Mouse (Mus musculus): Measurements from ENCODE around the gene Ptpn7. TPM values are rescaled to one million over a fixed set of nuclear protein-coding genes. Genes with fewer than 3 reads are reported as not detected.
A peak's percentile ranks its signal among the peaks of the same experiment; 100 is the strongest.
"Not testable (repeated sequence)": the region's sequence is repeated elsewhere in the genome, so short reads cannot be mapped to it uniquely, and the experiment has no call there.

Ptpn7 gene
- total RNA-seq (2017) = 20.7 and 23.2 TPM in 2 replicates

DNA sequence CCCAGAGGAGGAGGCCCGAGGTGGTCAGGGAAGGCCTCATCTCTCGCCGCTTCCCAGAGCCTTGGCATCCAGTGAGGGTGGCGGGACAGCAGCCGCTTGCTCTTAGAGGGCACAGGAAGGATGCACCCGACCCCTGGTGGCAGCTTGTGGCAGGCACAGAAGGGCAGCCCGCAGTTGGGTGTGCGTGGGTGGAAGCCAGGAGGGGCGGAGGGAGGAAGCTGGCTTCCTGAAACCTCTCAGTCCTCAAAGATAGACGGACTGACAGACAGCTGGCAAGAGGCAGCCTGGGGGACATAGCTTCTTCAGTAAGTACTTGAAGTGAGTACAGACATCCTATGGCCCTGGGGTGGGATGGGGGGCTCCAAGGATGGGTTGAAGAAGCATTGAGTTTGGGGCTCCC is at the start of gene Ptpn7:
Gene Ptpn7 (plus strand): TSS at position 228 of the 400 bp plus-strand sequence.
- peak; percentile 81 for ATAC-seq (ENCODE audit: extremely low read depth, insufficient number of reproducible peaks, low FRiP score, poor library complexity, severe bottlenecking)

DNA sequence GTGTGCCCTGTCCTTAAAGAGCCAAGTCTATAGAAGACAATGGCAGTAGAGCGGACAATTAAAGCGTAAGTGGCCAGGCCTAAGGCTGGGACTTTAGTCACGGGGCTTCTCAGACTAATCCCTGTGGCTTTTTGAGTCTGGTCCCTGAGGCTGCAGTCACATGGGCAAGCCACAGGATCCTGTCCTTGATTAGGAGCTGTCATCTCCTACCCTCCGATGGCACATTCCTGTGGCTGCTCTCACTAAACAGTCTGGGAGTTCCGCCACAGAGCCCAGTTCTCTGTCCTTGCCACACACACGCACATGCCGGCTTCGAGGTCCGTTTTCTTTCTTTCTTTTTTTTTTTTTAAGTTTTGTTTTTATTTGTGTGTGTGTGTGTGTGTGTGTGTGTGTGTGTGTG is 49.0 kb upstream of the Ptpn7 start:
- no peak for ATAC-seq (ENCODE audit: extremely low read depth, insufficient number of reproducible peaks, low FRiP score, poor library complexity, severe bottlenecking)

DNA sequence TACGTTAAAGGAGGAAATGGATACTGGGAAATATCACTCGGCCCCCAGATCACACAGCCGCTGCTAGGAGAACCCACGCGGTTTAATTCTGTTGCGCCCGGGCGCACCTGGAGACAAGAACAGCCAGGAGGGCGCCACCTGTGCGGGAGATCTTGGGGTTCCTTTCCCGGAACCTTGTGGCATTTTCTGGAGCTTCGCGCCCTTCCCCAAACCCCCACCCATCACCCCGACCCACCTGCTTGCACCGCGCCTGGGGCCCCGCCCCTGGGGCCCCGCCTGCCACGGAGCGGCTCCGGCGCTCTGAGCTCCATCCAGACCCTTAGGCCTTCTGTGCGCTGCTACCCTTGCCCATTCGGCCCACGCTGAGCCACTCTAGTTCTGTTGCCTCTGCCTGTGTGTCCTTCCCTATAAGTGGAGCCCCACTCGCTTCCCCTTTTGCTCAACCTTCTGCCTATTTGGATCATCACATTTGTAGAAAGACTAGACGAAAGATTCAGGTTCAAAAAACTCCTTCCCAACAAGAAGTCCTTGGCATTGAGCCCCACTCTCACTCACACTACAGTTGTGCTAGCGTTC is 47.1 kb upstream of the Ptpn7 start:
- ATAC-seq (ENCODE audit: extremely low read depth, insufficient number of reproducible peaks, low FRiP score, poor library complexity, severe bottlenecking) = no peak

DNA sequence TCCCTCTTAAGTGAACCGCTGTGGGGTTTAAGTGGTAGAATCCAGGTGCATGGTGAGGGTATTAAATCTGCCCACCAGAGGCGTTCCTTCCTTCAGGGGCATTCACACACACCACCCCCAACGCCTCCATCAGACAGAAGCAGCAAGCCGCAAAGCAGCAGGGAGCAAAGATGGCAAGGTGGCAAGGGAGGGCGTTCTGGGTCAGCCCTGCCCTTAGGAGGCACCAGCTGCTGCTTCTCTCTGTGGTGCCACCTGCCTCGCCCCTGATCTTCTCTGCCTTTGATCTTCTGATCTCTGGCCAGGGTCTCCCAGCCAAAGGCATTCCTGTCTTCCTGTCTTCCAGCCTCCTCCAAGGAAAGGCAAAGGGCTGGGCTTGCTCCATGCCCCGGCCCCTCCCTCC is 46.5 kb upstream of the Ptpn7 start:
- ATAC-seq (ENCODE audit: extremely low read depth, insufficient number of reproducible peaks, low FRiP score, poor library complexity, severe bottlenecking) = no peak

DNA sequence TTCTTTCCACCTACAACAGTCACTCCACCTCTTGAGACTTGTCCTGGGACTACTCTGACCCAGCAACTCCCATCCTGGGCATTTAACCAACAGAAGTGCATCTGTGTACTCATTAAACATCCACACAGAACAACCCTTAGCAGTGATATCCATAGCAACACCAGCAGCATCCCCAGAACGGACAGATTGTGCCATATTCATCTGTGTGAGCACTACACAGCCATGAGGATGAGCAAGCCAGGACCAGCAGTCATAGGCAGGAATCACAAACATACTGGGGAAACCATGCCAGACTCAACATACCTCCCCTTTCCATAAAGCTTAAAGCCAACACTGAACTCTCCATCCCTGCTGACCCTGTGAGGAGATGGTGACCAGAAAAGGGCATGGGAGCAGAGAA is 45.1 kb upstream of the Ptpn7 start:
- ATAC-seq (ENCODE audit: extremely low read depth, insufficient number of reproducible peaks, low FRiP score, poor library complexity, severe bottlenecking) = no peak

DNA sequence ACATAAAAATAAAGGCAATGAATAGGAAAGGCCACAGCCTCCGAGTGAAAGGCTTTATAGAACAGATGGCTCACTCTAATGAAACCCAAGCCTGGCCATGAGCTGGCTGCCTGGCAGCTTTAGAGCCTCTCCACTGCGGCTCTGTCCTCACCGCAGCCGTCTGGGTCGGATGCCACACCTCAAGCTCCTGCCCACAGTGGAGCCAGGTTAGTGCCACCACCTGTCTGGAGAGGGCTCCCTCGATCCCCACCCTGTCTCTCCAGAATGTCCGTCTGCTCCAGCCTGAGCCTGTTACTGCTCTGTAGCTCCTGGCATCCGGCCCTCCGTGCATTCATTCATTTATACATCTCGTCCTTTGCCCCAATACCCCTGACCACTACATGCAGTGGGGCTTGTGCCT is 42.9 kb upstream of the Ptpn7 start:
- ATAC-seq (ENCODE audit: extremely low read depth, insufficient number of reproducible peaks, low FRiP score, poor library complexity, severe bottlenecking) = no peak

DNA sequence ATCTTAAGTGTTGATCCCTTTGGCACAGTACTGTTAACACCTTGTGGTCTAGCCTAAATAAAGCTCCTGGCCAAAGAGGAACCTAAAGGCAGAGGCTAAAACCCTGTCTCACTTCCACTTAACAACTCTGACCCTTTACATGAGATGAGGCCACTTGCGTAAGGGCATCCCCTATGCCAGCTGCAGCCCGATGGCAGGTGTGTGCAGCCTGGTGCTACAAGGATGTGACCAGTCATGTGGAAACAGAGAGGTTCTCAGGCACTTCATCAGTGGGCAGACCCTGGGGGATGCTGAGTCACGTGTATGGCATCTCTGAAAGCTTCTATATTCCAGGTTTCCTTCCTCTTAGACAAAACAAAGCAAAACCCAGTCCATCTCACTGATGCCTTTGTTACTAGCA is 41.6 kb upstream of the Ptpn7 start:
- no peak for ATAC-seq (ENCODE audit: extremely low read depth, insufficient number of reproducible peaks, low FRiP score, poor library complexity, severe bottlenecking)

DNA sequence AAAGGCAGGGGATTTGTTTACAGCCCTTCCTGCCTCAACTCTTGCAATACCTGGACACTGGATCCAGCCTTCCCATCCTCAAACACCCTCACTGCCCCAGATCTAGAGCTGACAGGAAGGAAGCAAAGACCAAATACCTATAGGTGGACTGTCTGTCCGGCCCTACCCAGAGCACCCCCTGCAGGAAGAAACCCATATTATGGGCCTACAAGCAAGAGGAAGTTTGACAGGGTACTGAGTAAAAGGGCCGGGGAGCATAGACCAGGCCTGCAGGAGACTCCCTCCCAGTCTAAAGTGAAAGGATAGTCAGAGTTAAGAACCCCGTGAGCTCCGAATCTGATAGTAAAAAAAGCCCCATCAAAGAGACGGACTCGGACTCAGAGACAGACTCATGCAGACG is 37.8 kb upstream of the Ptpn7 start:
- peak; percentile 49 for ATAC-seq (ENCODE audit: extremely low read depth, insufficient number of reproducible peaks, low FRiP score, poor library complexity, severe bottlenecking)

DNA sequence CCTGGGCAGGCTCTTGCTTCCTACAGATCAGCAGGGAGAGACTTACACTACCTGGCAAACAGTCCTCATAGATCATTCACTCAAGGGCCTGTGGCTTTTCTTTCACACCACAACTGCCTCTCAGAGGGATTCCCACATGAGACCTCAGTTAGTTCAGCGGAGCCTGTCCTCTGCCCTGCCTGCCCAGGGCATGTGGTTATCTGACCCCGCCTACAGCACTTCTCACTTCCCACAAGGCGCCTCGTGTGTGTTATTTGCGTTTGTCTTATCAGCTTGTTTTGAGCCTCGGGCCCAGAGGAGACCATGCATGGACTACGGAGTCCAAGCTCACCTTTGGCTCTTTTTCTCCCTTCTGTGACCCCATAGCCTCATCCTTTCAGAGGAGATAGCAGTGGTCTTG is 37.3 kb upstream of the Ptpn7 start:
- peak; percentile 63 for ATAC-seq (ENCODE audit: extremely low read depth, insufficient number of reproducible peaks, low FRiP score, poor library complexity, severe bottlenecking)

DNA sequence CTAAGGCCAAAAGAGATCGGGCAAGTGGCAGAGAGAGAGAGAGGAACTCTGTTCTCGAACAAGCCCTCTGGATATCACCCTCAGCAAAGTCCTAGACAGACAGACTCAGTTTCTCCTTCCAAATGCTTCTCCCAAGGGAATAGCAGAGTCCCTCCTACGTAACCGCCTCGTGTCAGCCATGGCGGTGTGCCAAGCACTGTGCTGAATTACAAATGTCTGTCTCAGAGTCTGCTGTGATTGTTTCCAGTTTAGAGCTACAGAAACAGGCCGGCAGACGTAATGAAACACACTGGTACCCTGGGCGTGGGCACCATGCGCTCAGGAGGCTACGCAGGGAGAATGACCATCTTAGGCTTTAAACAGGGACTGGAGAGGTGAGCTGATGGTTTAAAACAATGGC is 36.2 kb upstream of the Ptpn7 start:
- no peak for ATAC-seq (ENCODE audit: extremely low read depth, insufficient number of reproducible peaks, low FRiP score, poor library complexity, severe bottlenecking)

DNA sequence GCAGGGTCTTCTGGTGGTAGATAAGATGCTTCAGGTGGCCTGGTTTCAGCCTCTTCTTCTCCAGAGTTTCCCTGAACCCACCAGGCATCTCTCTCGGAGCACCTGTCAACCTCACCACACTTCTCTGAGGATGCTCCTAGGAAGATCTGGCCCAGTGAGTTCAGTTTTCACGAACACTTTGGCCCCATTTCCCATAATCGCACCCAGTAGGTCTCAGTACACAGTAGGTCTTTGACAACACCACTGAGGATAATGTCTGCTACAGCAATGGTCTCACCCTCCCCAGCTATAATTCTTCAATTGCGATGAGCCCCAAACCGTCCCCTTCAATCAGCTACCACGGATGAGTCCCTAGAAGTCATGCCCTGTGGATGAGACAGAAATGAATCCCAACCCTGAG is 35.1 kb upstream of the Ptpn7 start:
- ATAC-seq (ENCODE audit: extremely low read depth, insufficient number of reproducible peaks, low FRiP score, poor library complexity, severe bottlenecking) = no peak

DNA sequence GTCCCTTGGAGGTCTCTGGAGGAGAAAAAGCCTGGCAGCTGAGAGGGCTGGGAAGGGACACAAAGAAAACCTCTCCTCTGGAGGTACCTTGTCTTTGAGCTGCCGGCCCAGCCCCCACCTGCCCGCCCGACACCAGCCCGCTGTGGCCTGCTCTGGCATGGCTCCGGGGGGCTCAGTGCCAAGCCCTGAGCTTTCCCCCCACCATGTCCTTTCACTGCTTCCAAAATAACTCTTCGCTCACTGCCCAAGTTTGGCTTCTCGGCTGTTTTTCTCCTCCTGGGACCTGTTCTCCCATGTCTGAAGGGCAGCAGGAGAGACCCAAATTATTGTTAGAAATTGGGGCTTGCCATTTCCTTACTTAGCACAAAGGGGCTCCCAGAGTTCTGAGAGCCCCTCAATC is 34.1 kb upstream of the Ptpn7 start:
- no peak for ATAC-seq (ENCODE audit: extremely low read depth, insufficient number of reproducible peaks, low FRiP score, poor library complexity, severe bottlenecking)

DNA sequence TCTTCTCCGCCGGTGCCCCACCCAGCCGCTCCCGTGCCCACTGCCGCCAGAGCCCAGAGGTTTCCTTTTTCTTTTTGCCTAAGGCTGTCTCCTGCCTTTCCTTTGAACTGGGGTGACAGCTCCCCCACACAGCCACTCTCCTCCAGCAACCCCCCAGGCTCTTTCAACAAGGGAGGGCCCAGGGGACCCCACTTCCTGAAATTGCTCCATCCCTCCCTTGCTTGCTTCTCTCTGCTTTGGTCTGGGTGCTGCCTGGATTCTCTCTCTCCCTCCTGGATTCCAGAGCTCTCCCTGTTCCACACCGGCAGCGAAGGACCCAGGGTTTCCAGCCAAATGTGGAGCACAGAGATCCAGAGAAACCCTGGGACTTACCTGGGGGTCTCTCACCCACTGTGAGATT is 32.1 kb upstream of the Ptpn7 start:
- ATAC-seq (ENCODE audit: extremely low read depth, insufficient number of reproducible peaks, low FRiP score, poor library complexity, severe bottlenecking) = no peak

DNA sequence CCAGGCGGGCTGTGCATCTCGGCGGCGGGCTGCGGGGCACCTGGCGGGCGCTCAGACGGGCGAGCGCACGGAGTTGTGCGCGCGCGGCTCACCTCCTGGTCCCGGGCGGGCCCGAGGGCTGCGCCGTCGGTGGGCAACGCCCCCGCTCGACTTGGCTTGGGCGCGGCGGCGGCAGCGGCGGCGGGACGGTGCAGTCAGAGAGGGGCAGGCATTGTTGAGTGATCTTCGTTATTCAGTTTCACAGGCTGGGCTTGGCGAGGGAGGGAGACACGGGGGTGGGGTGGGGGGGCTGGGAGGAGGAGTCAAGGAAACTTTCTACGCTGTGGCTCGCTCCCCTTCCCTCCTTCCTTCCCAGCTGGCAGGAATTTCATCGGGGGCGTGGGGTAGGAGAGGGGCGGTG is 27.4 kb upstream of the Ptpn7 start, which contains the start of gene Lgr6:
Gene Lgr6 (minus strand): TSS at position 153 of the 400 bp plus-strand sequence.
- ATAC-seq (ENCODE audit: extremely low read depth, insufficient number of reproducible peaks, low FRiP score, poor library complexity, severe bottlenecking) = no peak

DNA sequence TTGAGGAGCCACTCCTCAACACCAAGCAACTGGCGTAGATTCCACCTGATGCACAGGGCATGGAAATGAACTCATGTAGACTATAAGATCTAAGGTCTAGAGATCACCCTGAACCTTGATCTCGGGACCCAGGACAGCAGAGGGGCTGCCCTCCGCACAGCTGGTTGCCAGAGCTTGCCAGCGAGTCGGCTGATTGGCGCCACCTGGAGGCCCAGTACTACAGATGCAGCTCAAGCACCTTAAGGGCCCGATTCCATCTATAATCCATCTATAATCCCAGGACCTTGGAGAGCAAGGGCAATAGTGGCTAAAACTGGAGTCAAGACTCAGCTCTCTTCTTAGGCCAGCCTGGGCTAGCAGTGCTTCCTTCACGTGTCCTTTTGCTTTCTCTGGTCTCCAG is 26.5 kb upstream of the Ptpn7 start:
- peak; percentile 71 for ATAC-seq (ENCODE audit: extremely low read depth, insufficient number of reproducible peaks, low FRiP score, poor library complexity, severe bottlenecking)

DNA sequence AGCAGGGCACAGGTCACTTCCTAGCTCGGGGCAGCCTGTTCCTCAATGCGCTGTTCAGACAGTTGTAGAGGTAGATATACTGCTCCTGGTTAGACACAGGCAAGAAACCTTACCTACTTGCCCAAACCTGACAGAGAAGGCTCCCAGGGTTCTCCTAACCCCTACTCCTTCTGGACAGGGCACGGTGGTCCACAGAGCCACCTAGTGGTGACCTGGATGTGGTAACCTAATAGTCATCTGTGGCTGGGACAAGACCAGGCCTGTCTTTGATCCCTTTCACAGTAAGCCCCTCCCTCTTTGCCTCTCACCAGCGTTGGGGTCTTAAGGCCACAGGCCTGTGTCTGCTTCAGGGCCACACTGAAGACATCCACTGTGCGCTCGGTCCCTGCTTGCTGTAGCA is 23.9 kb upstream of the Ptpn7 start:
- no peak for ATAC-seq (ENCODE audit: extremely low read depth, insufficient number of reproducible peaks, low FRiP score, poor library complexity, severe bottlenecking)

DNA sequence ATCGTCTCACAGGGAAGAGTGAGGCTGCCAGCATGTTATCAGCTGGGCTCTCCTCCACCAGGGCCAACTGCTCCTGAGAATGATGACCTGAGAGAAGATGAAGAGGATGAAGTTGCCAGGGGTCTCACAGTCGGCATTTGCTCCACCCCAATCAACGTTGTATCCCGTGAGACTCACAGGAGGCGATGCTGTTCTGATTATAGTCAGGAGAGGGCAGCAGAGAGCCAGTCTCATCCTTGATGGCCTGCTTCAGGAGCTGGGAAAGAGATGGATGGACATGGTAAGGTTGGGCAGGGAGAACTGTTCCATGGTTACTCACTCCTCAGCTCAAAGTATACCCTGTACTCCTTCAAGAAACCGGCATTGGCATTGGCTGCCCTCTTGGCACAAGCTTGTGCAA is 22.4 kb upstream of the Ptpn7 start:
- ATAC-seq (ENCODE audit: extremely low read depth, insufficient number of reproducible peaks, low FRiP score, poor library complexity, severe bottlenecking) = peak; percentile 20; the same call in 1 of the 2 replicates

DNA sequence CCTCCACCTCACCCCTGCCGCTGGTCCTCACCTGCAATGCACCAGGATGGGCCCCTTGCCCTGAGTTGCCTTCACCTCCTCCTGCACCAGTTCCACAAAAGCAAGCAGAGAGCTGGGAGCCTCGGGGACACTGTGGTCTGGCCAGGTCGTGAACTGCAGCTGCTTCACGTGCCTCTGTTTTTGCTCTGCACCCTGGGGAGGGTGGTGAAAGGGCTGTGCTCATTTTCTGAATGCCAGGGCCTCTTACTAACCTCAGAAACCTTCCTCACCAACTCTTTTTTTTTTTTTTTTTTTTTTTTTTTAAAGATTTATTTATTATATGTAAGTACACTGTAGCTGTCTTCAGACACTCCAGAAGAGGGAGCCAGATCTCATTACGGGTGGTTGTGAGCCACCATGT is 21.2 kb upstream of the Ptpn7 start:
- ATAC-seq (ENCODE audit: extremely low read depth, insufficient number of reproducible peaks, low FRiP score, poor library complexity, severe bottlenecking) = not testable (repeated sequence)

DNA sequence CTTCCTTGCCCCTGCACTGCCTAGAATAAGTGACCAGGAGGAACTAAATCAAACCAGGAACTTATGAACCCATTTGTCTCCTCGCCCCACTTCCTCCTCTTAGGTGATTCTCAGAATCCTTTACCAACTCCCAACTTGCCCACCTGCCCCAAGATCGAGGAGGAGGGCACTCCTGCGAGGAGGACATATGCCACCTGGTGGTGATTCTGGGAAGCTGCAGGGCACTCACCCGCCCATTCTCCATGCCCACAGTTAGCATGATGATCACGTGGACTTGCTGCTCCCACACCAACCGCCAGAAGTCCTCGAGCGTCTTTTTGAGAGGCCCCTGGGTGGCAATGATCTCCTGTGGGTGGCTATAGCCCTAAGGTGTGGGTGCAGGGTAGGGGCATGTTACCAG is 19.8 kb upstream of the Ptpn7 start:
- peak; percentile 77 for ATAC-seq (ENCODE audit: extremely low read depth, insufficient number of reproducible peaks, low FRiP score, poor library complexity, severe bottlenecking)

DNA sequence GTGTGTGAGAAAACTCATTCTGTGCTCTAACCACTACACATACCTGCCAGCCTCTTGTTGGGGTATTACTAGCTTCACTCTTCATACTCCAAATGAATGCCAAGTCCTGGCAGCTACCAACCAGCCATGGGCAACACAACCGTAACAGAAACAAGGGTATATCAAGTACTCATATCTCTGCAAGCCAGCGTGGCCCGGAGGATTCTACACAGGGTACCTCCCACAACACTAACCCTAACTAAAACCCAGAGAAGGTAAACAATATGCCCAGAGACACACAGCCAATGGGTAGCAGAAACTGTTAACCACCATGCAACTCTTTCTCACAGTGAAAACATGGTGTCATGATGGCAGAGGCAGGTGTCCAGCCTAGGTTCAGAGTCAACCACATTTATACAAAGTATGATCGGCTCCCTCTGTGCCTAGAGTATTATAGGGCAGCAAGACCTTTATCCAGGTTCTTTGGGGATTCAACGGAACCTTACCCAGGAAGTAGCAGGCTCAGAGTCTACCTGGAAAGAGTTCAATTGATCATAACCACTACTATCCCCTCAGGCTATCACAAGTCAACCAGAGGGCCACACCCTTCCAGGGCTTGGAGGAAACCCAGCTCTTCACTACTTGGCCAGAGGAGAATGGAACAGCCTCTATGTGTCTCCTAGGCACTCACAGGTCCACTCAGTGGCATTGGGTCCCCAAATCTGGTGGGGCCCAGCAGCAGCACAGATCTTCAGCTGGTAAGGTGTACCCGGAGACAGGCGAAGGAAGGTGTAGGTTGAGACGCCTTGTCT is 7.7 kb upstream of the Ptpn7 start:
- ATAC-seq (ENCODE audit: extremely low read depth, insufficient number of reproducible peaks, low FRiP score, poor library complexity, severe bottlenecking) = no peak

DNA sequence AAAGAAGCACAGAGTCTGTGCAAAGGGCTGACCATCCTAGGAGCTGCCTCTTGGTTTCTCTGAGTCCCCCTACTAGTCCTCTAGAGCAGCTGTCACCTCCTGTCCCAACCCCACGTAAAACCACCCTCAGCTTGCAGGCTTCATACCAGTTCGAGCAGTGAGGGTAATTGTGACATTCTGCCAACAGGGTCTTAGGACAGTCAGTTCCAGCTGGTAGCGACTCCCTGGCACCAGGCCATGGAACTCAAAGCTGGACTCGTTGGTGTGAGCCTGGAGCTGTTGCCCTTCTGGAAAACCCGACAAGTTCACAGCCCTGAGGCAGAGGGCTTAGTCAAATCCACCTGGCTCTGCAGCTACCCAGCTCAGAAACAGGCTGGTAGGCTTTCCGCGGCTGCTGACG is 6.5 kb upstream of the Ptpn7 start:
- ATAC-seq (ENCODE audit: extremely low read depth, insufficient number of reproducible peaks, low FRiP score, poor library complexity, severe bottlenecking) = no peak
